Mouse (Mus musculus): ENCODE measurements around the gene Rpain.

DNA sequence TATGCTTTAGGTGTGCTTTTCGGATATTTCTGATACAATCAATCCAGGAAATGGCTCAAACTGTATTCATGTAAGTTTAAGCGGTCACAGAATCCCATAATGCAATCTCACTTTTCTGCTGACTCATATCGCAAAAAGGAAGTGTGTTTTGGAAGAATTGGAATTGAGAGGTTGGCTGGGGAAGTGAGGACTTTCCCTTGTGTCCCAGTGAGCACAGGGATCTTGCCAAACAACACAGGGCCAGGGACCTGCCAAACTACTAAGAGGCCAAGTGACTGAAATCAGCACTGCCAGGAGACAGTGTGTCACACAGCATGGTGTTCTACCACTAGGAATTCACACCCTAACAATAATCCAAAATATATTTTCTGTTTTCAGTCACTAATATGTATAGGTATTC, 38.3 kb downstream of the Rpain start:
- no peak for TF ChIP-seq CTCF (IDR thresholded peaks at IDR 0.05; ENCODE audit: borderline replicate concordance, extremely low read depth, insufficient read depth, insufficient read length)
- TF ChIP-seq POLR2A (IDR thresholded peaks at IDR 0.05; ENCODE audit: borderline replicate concordance, extremely low read depth, insufficient read depth, insufficient read length, poor library complexity, severe bottlenecking), result no peak
